Mouse (Mus musculus): ENCODE measurements around the gene She.
"Not testable (repeated sequence)": the region's sequence is repeated elsewhere in the genome, so short reads cannot be mapped to it uniquely, and the experiment has no call there.

She gene

GRCm38 (mm10) chr3:89830815-89831591, at the start of gene She:
Gene She (plus strand): TSS chr3:89831370.
- in situ Hi-C loops (cut with MboI; ENCODE audit: low pct_unique_long_range_greater_than_20kb in 1 of 2, low sequenced_read_pairs in 2 of 2, unreplicated experiment in 1 of 2): no loop called here

DNA sequence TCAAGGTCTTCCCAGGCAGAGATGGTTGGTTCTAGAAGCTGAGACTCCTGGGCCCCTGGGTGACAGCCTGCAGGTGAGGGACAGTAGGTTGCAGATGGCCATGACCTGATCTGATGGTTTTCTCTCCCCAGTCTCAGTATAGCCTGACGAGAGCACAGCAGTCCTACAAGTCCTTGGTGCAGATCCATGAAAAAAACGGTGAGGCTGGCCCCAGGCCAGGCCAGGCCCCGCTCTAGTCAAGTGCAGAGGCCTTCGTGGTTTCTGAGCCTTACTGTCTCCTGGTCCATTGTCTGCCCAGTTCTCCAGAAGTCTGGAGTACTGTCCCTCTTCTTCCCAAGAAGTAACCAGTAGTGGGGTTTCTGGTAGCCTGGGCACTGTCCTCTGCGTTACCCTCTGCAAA, 49.5 kb upstream of the She start:
- in situ Hi-C loops (cut with MboI; ENCODE audit: low pct_unique_long_range_greater_than_20kb in 1 of 2, low sequenced_read_pairs in 2 of 2, unreplicated experiment in 1 of 2): no loop called here

- in situ Hi-C loops (cut with MboI; ENCODE audit: low pct_unique_long_range_greater_than_20kb in 1 of 2, low sequenced_read_pairs in 2 of 2, unreplicated experiment in 1 of 2): loop anchor here in 1 of 2 experiments (5.0 kb wide), 1 partner anchor 67 kb away; no protein-coding TSS in a partner anchor
These were observed 46.0 kb upstream of the She start for GRCm38 (mm10) chr3:89784991-89785753.

DNA sequence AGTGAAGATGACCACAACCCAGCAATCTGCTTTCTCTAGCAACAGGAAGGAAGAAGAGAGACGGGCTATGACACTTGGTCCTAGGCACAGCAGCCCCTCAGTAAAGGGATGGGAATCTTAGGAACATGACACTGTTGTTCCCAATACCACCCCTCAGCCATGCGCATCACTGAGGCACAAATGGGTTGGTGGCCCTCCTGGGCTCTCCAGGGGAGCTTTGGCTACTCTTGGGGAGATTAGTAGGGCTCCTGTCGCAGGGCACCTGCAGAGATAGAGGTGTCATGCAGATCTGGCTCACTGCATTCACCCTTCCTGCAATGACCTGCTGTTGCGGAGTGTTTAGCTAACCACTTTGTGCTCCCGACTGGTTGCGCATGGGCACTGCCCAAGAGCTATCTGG, 44.9 kb upstream of the She start:
- in situ Hi-C loops (cut with MboI; ENCODE audit: low pct_unique_long_range_greater_than_20kb in 1 of 2, low sequenced_read_pairs in 2 of 2, unreplicated experiment in 1 of 2): loop anchor here in 1 of 2 experiments (5.0 kb wide), 1 partner anchor 66 kb away; no protein-coding TSS in a partner anchor

- in situ Hi-C loops (cut with MboI; ENCODE audit: low pct_unique_long_range_greater_than_20kb in 1 of 2, low sequenced_read_pairs in 2 of 2, unreplicated experiment in 1 of 2): loop anchor here in 1 of 2 experiments (5.0 kb wide), 1 partner anchor 63 kb away; no protein-coding TSS in a partner anchor
These were observed 42.4 kb upstream of the She start for GRCm38 (mm10) chr3:89788680-89789352.

- in situ Hi-C loops (cut with MboI; ENCODE audit: low pct_unique_long_range_greater_than_20kb in 1 of 2, low sequenced_read_pairs in 2 of 2, unreplicated experiment in 1 of 2): no loop called here
These were observed 36.6 kb upstream of the She start for GRCm38 (mm10) chr3:89794616-89795015.

DNA sequence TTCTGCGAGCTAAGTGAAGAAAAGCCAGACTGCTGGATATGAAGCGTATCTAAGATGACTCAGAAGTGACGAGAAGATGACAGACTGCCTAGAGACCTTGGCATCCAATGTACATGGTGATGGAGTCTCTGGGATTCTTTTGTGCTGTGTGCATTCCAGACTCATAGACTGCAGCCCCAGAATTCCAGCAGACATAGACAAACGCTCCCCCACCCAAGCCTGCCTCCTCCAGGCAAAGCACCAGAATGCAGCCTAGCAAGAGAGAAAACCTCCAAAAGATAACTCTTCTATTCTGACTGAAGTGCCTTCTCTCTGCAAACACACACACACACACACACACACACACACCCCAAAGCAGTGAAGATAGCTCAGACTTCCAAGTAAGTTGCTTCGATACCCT, 35.4 kb upstream of the She start:
- in situ Hi-C loops (cut with MboI; ENCODE audit: low pct_unique_long_range_greater_than_20kb in 1 of 2, low sequenced_read_pairs in 2 of 2, unreplicated experiment in 1 of 2): no loop called here

DNA sequence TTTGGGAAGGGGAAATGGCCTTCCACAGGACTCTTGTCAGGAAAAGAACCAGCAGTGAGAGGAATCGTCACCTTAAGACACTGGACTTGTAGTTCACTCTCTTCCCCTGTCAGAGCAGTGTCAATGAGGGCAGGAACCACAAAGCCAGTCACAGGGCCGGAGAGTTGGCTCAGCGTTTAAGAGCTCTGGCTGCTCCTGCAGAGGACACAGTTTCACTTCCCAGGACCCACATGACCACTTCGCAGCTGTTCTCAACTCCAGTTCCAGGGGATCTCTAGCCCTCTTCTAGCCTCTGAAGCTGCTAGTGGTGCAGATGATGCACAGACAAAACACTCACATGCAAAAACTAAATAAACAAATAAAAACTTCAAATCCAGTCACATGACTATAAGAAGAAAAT, 34.8 kb upstream of the She start:
- in situ Hi-C loops (cut with MboI; ENCODE audit: low pct_unique_long_range_greater_than_20kb in 1 of 2, low sequenced_read_pairs in 2 of 2, unreplicated experiment in 1 of 2): no loop called here

- in situ Hi-C loops (cut with MboI; ENCODE audit: low pct_unique_long_range_greater_than_20kb in 1 of 2, low sequenced_read_pairs in 2 of 2, unreplicated experiment in 1 of 2): no loop called here
These were observed 32.7 kb upstream of the She start for GRCm38 (mm10) chr3:89798518-89798917.

- in situ Hi-C loops (cut with MboI; ENCODE audit: low pct_unique_long_range_greater_than_20kb in 1 of 2, low sequenced_read_pairs in 2 of 2, unreplicated experiment in 1 of 2): no loop called here
These were observed 31.7 kb upstream of the She start for GRCm38 (mm10) chr3:89799476-89799875.

GRCm38 (mm10) chr3:89800078-89800477, 31.1 kb upstream of the She start:
- in situ Hi-C loops (cut with MboI; ENCODE audit: low pct_unique_long_range_greater_than_20kb in 1 of 2, low sequenced_read_pairs in 2 of 2, unreplicated experiment in 1 of 2): not testable (repeated sequence)

DNA sequence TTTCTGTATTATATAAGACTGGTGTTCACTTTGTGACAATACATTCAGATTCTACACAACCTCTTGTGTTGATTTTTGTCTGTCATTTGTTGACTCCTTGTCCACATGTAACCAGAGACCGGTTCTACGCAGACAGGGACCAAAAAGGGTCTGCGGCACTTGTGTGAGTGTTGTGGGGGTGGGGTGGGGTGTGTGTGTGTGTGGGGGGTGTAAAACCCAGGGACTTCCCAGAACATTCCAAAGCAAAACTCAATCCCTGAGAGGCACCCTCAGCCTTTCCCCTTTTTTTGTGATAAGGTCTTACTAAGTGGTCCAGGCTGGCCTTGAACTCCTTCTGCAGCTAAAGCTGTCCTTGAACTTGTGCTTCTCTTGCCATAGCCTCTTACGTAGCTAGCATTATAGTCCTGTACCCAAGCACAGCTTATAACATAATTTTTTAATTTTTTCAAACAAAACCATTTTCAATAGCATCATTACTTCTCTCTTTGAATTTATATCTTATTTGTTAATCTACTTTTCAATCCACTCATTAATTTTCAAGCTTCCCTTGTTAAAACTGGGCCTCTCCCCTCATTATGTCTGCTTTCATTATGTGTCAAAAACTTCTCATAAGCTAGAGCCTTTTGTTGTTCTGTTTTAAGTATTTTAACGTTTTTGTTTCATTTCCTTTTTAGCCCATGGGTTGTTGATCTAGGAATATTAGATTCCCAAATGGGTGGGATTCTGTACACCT, 30.2 kb upstream of the She start:
- in situ Hi-C loops (cut with MboI; ENCODE audit: low pct_unique_long_range_greater_than_20kb in 1 of 2, low sequenced_read_pairs in 2 of 2, unreplicated experiment in 1 of 2): no loop called here

- in situ Hi-C loops (cut with MboI; ENCODE audit: low pct_unique_long_range_greater_than_20kb in 1 of 2, low sequenced_read_pairs in 2 of 2, unreplicated experiment in 1 of 2): no loop called here
These were observed 29.7 kb upstream of the She start for GRCm38 (mm10) chr3:89801507-89801847.

GRCm38 (mm10) chr3:89802876-89803275, 28.3 kb upstream of the She start:
- in situ Hi-C loops (cut with MboI; ENCODE audit: low pct_unique_long_range_greater_than_20kb in 1 of 2, low sequenced_read_pairs in 2 of 2, unreplicated experiment in 1 of 2): no loop called here

DNA sequence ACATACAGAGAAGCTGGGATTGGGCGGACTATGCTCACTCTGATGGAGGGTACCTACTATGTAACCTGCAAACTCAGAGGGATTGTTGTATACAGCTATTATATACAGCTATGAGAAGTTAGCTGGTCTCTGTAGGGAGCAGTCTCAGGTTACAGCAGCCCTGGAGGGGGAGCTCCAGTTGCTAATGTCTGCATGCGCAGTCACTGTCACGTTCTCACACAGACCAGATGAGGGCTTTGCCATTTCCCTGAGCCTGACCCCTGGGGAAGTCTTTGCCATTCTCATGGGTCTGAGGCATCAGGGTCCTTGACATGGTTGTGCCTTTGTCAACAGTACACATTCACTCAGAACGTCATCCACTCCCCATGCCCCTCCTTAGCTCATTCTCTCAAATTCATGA, 26.0 kb upstream of the She start:
- in situ Hi-C loops (cut with MboI; ENCODE audit: low pct_unique_long_range_greater_than_20kb in 1 of 2, low sequenced_read_pairs in 2 of 2, unreplicated experiment in 1 of 2): no loop called here

DNA sequence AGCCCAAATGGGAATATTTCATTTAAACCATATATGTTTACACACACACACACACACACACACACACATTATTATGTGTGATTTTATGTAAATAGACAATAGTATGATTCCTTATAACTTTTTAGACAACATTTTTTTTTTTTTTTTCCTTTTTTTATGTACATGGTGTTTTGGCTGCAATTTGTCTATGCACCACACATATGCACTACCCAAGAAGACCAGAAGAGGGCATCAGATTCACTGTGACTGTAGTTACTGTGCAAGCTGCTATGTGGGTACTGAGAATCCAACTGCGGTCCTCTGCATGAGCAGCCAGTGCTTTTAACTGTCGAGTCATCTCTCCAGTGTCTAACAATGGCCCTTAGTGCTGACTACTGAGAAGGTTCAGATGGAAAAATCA, 24.4 kb upstream of the She start:
- in situ Hi-C loops (cut with MboI; ENCODE audit: low pct_unique_long_range_greater_than_20kb in 1 of 2, low sequenced_read_pairs in 2 of 2, unreplicated experiment in 1 of 2): no loop called here

DNA sequence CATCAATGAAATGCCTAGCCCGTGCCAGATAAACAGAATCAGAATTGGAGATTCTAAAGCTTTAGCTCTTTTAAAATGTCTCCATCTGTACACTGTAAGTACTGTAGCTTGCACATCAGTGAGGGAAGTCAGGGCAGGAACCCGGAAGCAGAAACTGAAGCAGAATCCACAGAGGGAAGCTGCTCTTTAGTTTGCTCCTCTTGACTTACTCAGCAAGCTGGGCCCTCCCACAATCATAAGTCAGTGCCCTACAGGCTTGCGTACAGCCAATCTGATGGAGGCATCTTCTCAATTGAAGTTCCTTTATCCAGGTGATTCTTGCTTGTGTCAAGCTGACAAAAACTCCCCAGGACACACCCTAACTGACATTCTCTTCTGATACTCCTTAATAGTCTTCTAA, 24.0 kb upstream of the She start:
- in situ Hi-C loops (cut with MboI; ENCODE audit: low pct_unique_long_range_greater_than_20kb in 1 of 2, low sequenced_read_pairs in 2 of 2, unreplicated experiment in 1 of 2): no loop called here

- in situ Hi-C loops (cut with MboI; ENCODE audit: low pct_unique_long_range_greater_than_20kb in 1 of 2, low sequenced_read_pairs in 2 of 2, unreplicated experiment in 1 of 2): no loop called here
These were observed 23.3 kb upstream of the She start for GRCm38 (mm10) chr3:89807881-89808280.

DNA sequence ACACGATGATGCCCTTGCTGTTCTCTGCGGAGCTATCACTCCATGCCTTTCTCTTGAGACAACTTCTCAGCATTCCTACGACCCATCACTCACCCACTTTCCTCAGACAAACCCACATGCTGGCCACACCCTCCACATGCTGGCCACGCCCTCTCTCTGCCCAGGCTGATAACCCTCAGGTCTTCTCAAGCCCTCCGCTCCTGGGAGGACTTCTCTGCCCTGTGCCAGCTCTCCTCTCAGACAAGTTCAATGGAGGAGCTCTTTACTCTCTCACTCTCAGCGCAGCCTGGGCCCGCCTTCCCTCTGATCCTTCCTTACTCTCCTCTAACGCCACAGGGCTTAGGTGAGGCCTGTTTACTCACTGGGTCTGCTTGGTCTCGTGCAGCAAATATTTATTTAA, 22.5 kb upstream of the She start:
- in situ Hi-C loops (cut with MboI; ENCODE audit: low pct_unique_long_range_greater_than_20kb in 1 of 2, low sequenced_read_pairs in 2 of 2, unreplicated experiment in 1 of 2): no loop called here
